Mouse (Mus musculus) ES-E14 (cell line): ENCODE results near the gene Rhbdf1. TPM values are rescaled to one million over a fixed set of nuclear protein-coding genes. Genes with fewer than 3 reads are reported as not detected.

ENCODE experiments used
- DNase-seq: peaks from one replicate; pipeline ENCODE4 v3.0.0-alpha.2; 2013; ENCODE audit warnings: low read depth, low spot score
- H3K27ac ChIP-seq: 2 replicates; pipeline ENCODE4 v1.5.1; 2012; ENCODE audit warnings: low read depth, mild to moderate bottlenecking, low read length, moderate library complexity, mixed read lengths; ENCODE audit not compliant: poor library complexity, insufficient read depth, severe bottlenecking
- H3K36me3 ChIP-seq: 2 replicates; pipeline ENCODE4 v1.6.1; 2012; ENCODE audit warnings: mild to moderate bottlenecking, low read length, moderate library complexity, mixed read lengths; ENCODE audit not compliant: control insufficient read depth, poor library complexity, insufficient read depth, severe bottlenecking
- H3K4me1 ChIP-seq, 2 experiments: fragments of 150-350 bp in 1 of 2; sonication (generic) in 1 of 2; 2 replicates each; pipeline ENCODE4 v1.6.1; 2012; ENCODE audit warnings: low read length in 2 of 2, mild to moderate bottlenecking in 1 of 2, mixed read lengths in 1 of 2; ENCODE audit not compliant: control insufficient read depth in 2 of 2, insufficient read depth in 2 of 2, poor library complexity in 1 of 2
- H3K4me3 ChIP-seq, 2 experiments: fragments of 150-350 bp in 1 of 2; sonication (generic) in 1 of 2; 2 replicates each; pipeline ENCODE4 v1.5.1; 2012; ENCODE audit warnings: low read length in 2 of 2, low read depth in 1 of 2, mild to moderate bottlenecking in 1 of 2, mixed read lengths in 1 of 2; ENCODE audit not compliant: insufficient read depth in 1 of 2, poor library complexity in 1 of 2, severe bottlenecking in 1 of 2
- H3K9ac ChIP-seq: 2 replicates; pipeline ENCODE4 v1.6.1; 2012; ENCODE audit warnings: low read depth, mild to moderate bottlenecking, low read length, mixed read lengths; ENCODE audit not compliant: poor library complexity, insufficient read depth, severe bottlenecking
- H3K9me3 ChIP-seq: fragments of 150-350 bp; sonication (generic); 2 replicates; pipeline ENCODE4 v1.6.1; 2012; ENCODE audit warnings: low read depth, mild to moderate bottlenecking, low read length; ENCODE audit not compliant: control insufficient read depth, insufficient read depth
- CHD2 ChIP-seq: IDR thresholded peaks from 2 replicates; pipeline ENCODE4 v1.6.1; 2014; ENCODE audit warnings: mild to moderate bottlenecking, low read depth, low read length, inconsistent platforms
- HCFC1 ChIP-seq: IDR thresholded peaks from 2 replicates; pipeline ENCODE4 v1.6.1; 2012; ENCODE audit warnings: low read length, inconsistent platforms, borderline replicate concordance; ENCODE audit not compliant: insufficient read depth
- MAFK ChIP-seq: IDR thresholded peaks from 2 replicates; pipeline ENCODE4 v1.6.1; 2014; ENCODE audit warnings: mild to moderate bottlenecking, low read depth, low read length, inconsistent platforms; ENCODE audit not compliant: insufficient read depth
- ZC3H11A ChIP-seq: IDR thresholded peaks from 2 replicates; pipeline ENCODE4 v1.6.1; 2012; ENCODE audit warnings: low read depth, mild to moderate bottlenecking, inconsistent platforms, low read length, borderline replicate concordance
- ZNF384 ChIP-seq: IDR thresholded peaks from 2 replicates; pipeline ENCODE4 v1.6.1; 2012; ENCODE audit warnings: low read depth, low read length, inconsistent platforms
- in situ Hi-C, 2 experiments: fragments of 600-800 bp; cut with MboI; formaldehyde crosslinking; loops; one replicate each; pipeline ENCODE4 v1.15.1; 2025; ENCODE audit warnings: low sequenced_read_pairs in 2 of 2, inconsistent platforms in 1 of 2; ENCODE audit not compliant: unreplicated experiment in 2 of 2
- total RNA-seq: library from RNA; depleted of rRNA; stranded (reverse); fragments of 300-350 nt; gene quantifications from 2 replicates; pipeline ENCODE4 v1.2.3, GENCODE M21; 2012

The Rhbdf1 gene
- total RNA-seq, 1 experiment: 24.8 TPM

DNA sequence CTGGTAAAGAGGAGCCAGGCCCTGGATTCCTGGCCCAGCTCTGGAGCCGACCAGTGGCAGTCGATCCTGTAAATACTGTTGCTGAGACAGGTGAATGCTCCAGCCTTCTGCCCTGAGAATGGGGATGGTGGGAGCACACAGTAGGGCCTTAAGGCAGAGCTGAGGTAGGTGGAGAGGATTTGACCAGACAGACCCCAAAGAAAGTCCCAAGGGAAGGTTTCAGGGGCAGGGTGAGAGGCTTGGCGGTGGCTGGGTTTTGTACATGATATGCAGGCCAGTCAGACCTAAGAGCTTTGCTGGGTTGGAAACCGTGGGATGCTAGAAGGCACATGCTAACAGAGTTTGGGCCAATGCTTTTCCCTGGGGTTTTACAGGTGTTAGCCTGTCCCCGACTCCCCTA, 27.5 kb downstream of the Rhbdf1 start:
- Histone ChIP-seq H3K27ac (no peak overlapping the region), H3K4me3 (no peak overlapping the region), H3K9me3 (no peaks in the 10 kb centered on the region), H3K9ac (no peak overlapping the region), H3K36me3 (no peaks in the 10 kb centered on the region), H3K4me1 (peaks cover 0 to 7% of the 10 kb centered on the region in 2 experiments; a peak in 1 of 4 replicates)
- in situ Hi-C loops: no loop called here
- no peak for TF ChIP-seq MAFK
- no peak for TF ChIP-seq ZC3H11A
- no peak for TF ChIP-seq CHD2
- no peak for TF ChIP-seq ZNF384
- no peak for TF ChIP-seq HCFC1
- DNase-seq: no peak

DNA sequence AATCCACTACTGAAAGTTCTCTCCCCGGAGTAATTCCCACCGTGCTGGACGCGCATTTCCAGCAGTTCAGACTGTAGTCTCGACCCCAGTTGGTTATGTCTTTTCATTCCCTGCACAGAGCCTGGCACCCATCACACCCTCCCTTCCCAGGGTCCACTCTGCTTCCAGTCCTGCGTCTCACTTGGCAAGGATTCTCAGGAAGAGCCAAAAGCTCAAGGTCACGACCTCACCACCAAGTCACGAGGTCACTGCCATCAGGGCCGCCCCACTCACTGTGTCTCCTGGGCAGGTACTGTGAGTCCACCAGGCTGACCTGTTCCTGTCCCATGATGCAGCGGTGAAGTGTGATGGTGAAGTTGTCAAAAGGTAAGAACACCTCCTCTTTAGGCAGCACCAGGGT, 28.0 kb downstream of the Rhbdf1 start:
- Histone ChIP-seq H3K4me3 (no peak overlapping the region), H3K4me1 (peaks cover 0 to 8% of the 10 kb centered on the region in 2 experiments; a peak in 1 of 4 replicates), H3K36me3 (no peaks in the 10 kb centered on the region), H3K9ac (no peak overlapping the region), H3K27ac (no peak overlapping the region), H3K9me3 (no peaks in the 10 kb centered on the region)
- no peak for DNase-seq
- TF ChIP-seq CHD2 (no peak), MAFK (no peak), HCFC1 (no peak), ZNF384 (no peak), ZC3H11A (no peak)
- in situ Hi-C loops: no loop called here

DNA sequence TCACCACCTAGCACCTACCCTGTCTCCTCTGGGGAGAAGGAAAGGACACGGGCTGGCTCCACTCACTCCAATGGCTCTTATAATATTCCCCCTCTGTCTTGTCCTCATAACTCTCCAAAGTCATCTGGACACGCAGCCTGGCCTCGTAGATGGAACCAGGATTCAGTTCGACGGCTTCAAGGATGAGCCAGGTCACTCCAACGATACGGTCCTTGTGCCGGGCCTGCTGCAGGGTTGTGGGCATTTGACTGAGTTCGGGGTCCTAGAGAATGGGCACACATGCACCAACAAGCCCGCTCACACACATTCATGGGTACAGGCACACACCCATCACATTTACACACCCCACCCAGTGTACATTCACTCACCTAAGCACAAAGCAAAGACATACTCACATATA, 28.9 kb downstream of the Rhbdf1 start:
- Histone ChIP-seq H3K9me3 (no peaks in the 10 kb centered on the region), H3K4me3 (no peak overlapping the region), H3K36me3 (no peaks in the 10 kb centered on the region), H3K27ac (no peak overlapping the region), H3K4me1 (peaks cover 0 to 6% of the 10 kb centered on the region in 2 experiments; a peak in 1 of 4 replicates), H3K9ac (no peak overlapping the region)
- no peak for DNase-seq
- in situ Hi-C loops: no loop called here
- TF ChIP-seq ZNF384 (no peak), MAFK (no peak), CHD2 (no peak), ZC3H11A (no peak), HCFC1 (no peak)

DNA sequence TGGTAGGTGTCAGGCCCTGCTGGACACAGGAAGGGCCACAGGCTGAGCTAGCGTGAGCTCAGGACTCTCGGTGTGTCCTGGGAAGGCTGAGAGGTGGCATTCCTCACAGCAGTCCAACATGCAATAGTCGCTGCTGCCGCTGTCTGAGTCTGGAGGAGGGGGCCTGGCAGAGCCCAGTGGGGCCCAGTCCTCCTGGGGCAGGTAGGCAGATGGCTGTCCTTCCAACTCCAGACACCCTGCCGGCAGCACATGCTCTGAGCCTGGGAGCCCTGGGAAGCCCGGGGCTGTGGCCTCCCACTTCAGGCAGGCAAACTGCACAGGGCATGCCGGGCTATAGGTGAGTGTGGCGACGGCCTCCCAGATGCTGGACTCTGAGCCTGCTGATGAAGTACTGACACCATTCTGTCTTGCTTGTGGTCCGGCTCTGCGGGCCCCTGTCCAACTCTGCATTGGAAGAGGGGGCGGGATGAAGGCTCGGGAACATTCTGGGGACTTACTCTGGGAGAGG, 31.4 kb downstream of the Rhbdf1 start:
- no peak for TF ChIP-seq MAFK
- no peak for TF ChIP-seq ZNF384
- no peak for TF ChIP-seq ZC3H11A
- no peak for TF ChIP-seq HCFC1
- TF ChIP-seq CHD2: no peak
- H3K27ac ChIP-seq: no peak overlapping the region

More for the DNA sequence above, 31.4 kb downstream of the Rhbdf1 start:
- Histone ChIP-seq H3K4me3 (no peak overlapping the region), H3K4me1 (peaks cover 0 to 6% of the 10 kb centered on the region in 2 experiments; a peak in 1 of 4 replicates), H3K9ac (no peak overlapping the region), H3K36me3 (no peaks in the 10 kb centered on the region), H3K9me3 (no peaks in the 10 kb centered on the region)
- no peak for DNase-seq
- in situ Hi-C loops: no loop called here
